Mouse (Mus musculus) forebrain, embryonic 14.5 days (tissue): Measurements from ENCODE around the gene Gm6370. TPM values are rescaled to one million over a fixed set of nuclear protein-coding genes. Genes with fewer than 3 reads are reported as not detected.

Experiments used
- polyA plus RNA-seq: library from polyadenylated mRNA; unstranded; fragments of >200 nt; fragmentation: Nextera tagmentation; extraction: Ambion mirVana; gene quantifications from 2 replicates; pipeline ENCODE4 v1.2.1, GENCODE M21; 2014

Gm6370 gene
- polyA plus RNA-seq, 1 experiment from 2014 or later: not detected

Other genes with a start within 250 kb of the Gm6370 start
- gene Wasf3, start 106.4 kb upstream of the Gm6370 start, polyA plus RNA-seq: 5.3 and 6.1 TPM in 2 replicates
- not detected in 2 replicates for gene Gm6408, start 9.4 kb upstream of the Gm6370 start, polyA plus RNA-seq
- gene 4930449I24Rik, start 11.0 kb downstream of the Gm6370 start, polyA plus RNA-seq: not detected in 2 replicates
- not detected in 2 replicates for gene Gm3402, start 22.8 kb downstream of the Gm6370 start, polyA plus RNA-seq
- not detected in 2 replicates for gene Gm3404, start 34.4 kb downstream of the Gm6370 start, polyA plus RNA-seq
- gene Gm3409, start 46.3 kb downstream of the Gm6370 start, polyA plus RNA-seq: not detected in 2 replicates
- not detected in 2 replicates for gene Gm3415, start 64.8 kb downstream of the Gm6370 start, polyA plus RNA-seq
- 13.3 and 20.3 TPM in 2 replicates for gene Gpr12, start 93.9 kb downstream of the Gm6370 start, polyA plus RNA-seq